Mouse (Mus musculus) urinary bladder, adult 18-20 months (tissue): ENCODE measurements at regions not wholly inside any gene's neighbourhood (a gene's known extent, or its start where the extent isn't known, plus 50 kb on each side); places are given as distances from the start of the nearest gene placed in this dataset.

Experiments
- DNase-seq, 2 experiments: peaks; one replicate each; pipeline ENCODE4 v3.0.0; 2022; ENCODE audit warnings: low spot score in 2 of 2, mixed read lengths in 2 of 2

DNA sequence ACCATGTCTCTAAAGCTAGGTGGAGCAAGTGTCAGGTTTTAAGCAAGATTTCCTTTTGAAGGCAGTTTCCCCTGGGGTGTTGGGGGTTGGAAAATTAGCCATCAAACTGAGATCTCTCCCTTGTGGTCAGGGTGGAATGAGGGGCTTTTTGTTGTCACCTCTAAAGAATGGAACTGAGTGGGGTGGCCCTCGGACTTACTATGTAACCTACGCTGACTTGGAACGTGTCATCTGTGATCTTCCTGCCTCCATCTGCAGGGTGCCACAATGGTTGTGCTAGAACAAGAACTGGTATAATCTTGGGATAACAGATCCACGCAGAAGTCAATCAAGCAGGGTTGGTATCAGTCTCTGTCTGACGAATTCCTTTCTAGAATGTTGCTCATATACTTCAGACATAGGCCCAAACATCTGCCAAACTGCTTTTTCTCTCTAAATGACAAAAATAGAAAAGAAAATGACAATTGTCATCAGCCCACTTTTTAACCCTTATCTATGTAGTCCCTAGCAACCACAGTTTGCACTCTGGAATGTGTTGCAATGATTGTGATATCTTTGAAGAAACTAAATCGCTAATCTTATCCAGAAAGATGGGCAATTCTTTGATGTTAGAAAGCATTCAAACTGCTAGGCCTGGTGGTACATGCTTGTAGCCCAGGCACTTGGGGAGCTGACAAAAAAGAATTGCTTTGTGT is 50.8 kb upstream of the Sgk1 start:
- DNase-seq = no peak
